Mouse (Mus musculus) frontal cortex, adult (tissue): ENCODE data around the gene Lama1.

Source experiments
- ATAC-seq: cut with Nextera tagmentation; 2 replicates; pipeline ENCODE4 v1.9.2; 2017; ENCODE audit warnings: mild to moderate bottlenecking, moderate library complexity, mixed read lengths; ENCODE audit not compliant: low TSS enrichment

Gene Lama1

DNA sequence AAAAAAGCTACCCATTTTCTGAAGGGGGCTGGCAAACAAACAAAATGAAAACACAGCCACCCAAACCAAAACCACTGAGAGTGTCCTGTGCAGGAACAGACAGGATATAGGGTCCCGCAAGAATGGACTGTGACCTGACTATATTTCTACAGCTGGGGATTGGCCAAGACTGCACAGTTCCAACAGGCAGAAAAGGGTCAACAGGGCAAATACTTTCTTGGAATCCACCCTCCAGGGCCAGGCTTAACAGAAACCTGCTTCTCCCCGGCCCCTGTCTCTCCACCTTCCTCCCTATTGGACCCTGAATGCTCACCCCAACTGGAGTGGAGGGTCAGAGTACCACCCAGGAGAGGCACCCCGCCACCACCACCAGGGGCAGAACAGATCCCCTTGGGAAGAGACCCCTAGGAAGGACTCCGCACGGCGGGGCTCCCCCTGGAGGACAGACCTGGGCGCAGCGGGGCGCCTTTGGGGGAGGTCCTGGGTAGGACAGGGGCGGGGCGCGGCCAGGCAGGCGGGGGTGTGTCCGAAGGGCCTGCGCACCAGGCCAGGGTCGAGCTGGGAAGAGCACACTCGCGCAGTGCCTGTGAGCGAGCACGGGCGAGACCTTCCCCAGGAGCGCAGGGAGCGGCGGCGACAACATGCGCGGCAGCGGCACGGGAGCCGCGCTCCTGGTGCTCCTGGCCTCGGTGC lies at the start of gene Lama1:
Gene Lama1, plus strand, starts transcription at position 566 of the 693 bp plus-strand sequence.
- ATAC-seq: peak; percentile 72

DNA sequence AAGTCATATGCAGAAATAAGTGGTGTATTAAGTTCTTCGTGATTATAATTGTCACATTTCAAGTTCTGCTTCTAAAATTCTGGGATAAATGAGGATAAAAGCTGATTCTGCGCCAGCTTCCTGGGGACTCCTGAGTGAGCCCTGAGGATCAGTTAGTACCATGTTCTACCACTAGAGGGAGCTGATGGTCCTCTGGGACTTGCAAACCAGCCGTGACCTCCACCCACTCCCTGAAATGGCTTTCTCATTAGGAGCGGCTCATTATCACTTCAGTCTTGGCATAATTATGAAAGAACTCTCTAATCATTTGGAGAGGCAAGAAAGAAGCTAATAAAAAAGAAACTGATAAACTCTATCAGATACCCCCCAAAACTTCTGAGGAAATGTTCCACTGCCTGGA lies 45.6 kb upstream of the Lama1 start:
- ATAC-seq: no peak

GRCm38 (mm10) chr17:67664299-67664698 lies 32.8 kb upstream of the Lama1 start:
- no peak for ATAC-seq

DNA sequence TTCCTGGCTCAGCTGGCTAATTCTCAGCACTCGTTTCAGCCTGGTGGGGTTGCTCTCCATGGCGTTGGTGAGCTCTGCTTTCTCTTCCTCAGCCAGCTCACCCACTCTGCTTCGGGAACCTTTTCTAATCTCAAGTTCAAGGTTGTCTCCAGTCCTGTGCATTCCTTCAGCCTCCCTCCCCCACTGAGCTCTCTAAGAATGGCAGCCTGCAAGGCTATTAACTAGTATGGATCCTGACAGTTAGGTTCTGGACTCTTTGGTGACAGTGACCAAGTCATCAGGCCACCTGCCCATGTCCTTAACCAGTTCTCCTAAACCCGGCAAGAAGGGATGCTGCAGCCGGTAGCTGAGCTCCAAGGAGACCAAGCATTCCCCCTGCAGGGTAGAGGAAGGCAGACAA lies 30.1 kb upstream of the Lama1 start:
- no peak for ATAC-seq

GRCm38 (mm10) chr17:67667981-67668380 lies 29.1 kb upstream of the Lama1 start:
- ATAC-seq: peak; percentile 91

DNA sequence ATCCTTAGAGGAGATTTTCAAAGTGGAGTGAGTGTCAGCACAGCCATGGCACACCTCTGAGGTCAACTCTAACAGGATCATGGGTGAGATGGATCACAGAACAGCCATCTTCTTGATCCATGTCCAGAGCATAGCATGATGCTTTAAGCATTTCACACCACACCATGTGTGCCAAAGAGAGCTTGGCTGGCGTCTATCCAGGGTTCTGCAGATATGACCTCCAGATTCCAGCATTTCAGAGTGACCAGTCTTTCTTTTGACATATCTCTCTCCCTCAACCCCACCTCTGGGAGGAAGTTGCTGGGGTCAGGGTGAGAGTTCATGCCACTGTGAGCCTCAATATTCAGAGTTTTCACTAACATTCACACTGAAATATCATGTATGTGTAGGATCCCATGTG lies 18.5 kb upstream of the Lama1 start:
- no peak for ATAC-seq

GRCm38 (mm10) chr17:67681084-67681483 lies 16.0 kb upstream of the Lama1 start:
- ATAC-seq: no peak

- ATAC-seq: no peak
Observed at GRCm38 (mm10) chr17:67685022-67685743, 11.9 kb upstream of the Lama1 start.

DNA sequence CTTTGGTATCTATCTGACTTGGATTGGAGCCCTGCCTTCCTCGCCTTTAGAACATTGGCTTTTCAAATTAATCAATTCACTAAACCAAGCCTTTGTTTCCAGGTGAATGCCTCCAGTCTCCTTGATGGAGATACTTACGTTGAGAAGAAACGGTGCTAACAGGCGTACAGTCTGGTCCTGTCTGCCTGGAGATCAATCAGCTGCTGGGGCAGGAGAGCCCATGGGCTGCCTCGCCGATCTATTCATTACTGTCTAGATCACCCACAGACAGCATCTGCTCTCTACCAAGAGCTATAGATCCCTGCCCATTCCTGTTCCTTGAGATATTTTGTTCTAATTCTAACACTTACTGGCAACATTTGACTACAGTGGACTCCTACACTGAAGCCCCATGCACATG lies 9.6 kb upstream of the Lama1 start:
- no peak for ATAC-seq

GRCm38 (mm10) chr17:67690689-67691088 lies 6.4 kb upstream of the Lama1 start:
- ATAC-seq: no peak

DNA sequence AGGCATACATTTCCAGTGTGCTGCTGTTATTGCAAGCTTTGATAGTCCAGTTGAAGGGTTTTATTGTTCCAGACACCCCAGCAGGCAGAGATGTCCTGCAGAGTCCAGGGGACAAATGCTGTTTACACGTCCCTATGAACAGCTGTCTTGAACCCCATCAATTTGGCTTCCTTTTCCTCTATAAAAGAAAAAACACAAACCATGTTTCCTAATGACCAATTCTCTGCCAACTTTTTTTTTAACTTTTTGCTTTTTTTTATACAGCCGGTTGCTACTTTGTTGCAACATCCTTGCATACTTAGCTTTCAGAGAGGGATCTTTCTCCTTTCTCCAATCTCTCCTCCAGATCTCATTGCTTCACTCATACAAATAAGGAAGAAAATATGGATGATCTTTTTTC lies 4.4 kb upstream of the Lama1 start:
- no peak for ATAC-seq

GRCm38 (mm10) chr17:67693861-67694260 lies 3.2 kb upstream of the Lama1 start:
- no peak for ATAC-seq

DNA sequence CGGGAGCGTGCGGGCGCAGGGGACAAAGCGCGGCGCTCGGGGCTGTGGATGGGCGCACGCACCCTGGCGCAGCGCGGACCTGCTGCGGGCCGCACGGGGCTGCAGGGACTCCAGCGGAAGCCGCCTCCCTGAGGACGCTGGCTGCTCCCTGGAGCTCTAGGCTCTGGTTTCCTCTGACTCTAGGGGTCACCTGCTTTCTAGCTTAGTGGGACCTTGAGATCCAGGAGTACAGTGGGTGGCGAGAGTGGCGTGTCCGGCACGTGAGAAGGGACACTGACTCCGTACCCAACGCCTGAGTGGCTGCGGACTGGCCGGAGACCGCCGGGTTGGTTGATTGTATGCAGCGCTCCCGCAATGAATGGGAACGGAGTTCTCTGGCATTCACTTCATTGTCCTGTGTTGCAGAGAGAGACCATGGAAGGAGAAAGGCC lies 417 bp downstream of the Lama1 start:
- peak; percentile 66 for ATAC-seq

GRCm38 (mm10) chr17:67698301-67698700 lies 1.2 kb downstream of the Lama1 start:
- ATAC-seq: peak; percentile 76

DNA sequence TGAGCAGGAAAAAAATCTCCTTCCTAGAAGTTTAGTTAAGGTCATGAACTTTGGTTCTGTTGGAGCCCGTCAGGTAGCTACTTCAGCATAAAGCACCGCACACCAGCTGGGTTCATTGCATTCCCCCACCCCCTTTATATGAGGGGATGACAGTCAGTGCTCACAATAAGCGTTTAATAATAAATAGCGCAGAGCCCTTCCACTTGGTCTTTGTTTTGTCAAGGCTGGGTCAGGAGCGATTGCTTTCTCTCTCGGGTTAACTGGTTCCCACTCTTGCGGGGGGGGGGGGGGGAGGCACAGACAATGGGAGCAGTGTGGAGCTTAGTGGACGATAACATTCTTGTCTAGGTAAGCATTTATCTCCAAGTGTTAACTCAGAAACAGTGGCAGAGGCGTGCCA lies 4.7 kb downstream of the Lama1 start:
- no peak for ATAC-seq

- ATAC-seq: no peak
Observed at GRCm38 (mm10) chr17:67702941-67703340, 5.9 kb downstream of the Lama1 start.

GRCm38 (mm10) chr17:67705035-67705769 lies 8.1 kb downstream of the Lama1 start:
- no peak for ATAC-seq

DNA sequence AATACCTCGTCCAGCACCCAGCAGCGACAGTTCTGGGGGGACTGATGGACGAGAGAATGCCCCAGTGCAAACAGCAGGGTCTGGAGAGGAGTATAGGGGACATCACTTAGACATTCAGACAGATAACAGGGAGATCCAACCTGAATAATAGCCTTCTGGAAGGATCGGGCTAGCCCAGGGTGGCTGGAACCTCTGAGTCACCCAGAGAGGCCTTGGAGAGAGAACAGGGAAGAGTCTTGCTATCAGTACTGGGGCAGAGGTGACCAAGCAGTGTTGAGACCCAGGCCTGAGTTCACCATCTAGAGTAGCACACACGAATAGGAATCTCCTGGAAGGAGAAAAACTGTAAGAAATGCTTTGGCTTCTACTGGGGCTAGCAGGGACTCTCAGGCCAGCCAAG lies 9.3 kb downstream of the Lama1 start:
- no peak for ATAC-seq

GRCm38 (mm10) chr17:67707793-67708364 lies 10.8 kb downstream of the Lama1 start:
- ATAC-seq: no peak

DNA sequence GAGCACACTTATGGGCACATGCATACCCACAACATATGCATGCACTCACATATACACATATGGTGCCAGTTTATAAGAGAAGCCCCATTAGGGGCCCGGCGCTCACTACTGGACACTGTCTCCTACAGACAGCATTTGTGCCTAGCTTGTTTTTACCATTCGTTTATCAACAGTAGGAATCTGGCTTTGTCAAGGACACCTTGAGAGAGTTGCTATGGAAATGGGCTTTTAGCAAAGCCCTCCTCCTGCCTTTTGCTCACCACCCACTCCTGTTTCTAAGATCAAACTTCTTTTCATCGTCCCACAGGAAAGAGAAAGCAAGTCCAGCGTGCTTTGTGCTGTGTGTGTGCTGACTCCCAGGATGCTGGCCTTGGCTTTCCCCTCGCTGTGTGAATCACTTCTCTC lies 13.3 kb downstream of the Lama1 start:
- ATAC-seq: peak; percentile 74; the same call in 1 of the 2 replicates

DNA sequence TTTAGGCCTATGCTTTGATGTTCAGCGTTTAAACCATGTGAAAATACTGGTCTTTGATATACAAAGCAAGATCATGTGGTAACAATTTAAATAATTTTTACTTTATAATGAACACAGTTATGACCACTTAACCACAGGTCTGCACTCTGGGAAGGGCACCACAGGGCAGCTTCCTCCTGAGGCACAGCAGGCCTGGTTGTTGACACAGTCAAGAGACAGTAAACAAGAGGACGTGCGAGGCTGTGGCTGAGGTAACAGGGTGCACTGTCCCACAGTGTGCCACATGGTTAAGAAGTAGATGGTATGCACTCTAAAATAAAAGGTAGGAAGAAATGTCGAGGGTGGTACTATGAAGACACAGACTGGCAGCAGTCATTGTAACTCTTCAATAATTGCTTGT lies 14.3 kb downstream of the Lama1 start:
- ATAC-seq: no peak

GRCm38 (mm10) chr17:67712929-67713328 lies 15.9 kb downstream of the Lama1 start:
- ATAC-seq: no peak
